Mouse (Mus musculus): ENCODE measurements around the gene Sorcs3.

Sorcs3 gene

DNA sequence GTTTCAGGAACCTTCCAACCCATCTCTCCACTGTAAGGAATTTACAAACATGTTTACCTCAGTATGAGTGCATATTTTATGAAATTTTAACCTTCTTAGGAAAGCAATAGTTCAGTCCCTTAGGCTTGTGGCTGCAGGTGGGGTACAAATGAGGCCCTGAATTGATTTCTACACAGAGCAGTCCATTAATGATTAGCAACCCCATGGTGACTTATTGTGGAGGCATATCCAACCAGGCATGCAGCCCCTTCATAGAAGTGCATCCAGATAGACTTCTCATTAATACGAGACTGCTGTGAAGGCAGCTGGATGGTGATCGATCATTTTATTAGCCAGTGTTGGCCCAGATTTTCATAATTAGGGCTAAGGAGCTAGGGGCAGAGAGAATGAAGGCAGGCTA is 480.5 kb downstream of the Sorcs3 start:
- DNase-seq (ENCODE audit: extremely low read depth, low read depth, low spot score), result no peak

GRCm38 (mm10) chr19:48700111-48700658 is 494.4 kb downstream of the Sorcs3 start:
- no peak for DNase-seq (ENCODE audit: extremely low read depth, low read depth, low spot score)

GRCm38 (mm10) chr19:48703763-48704162 is 497.9 kb downstream of the Sorcs3 start:
- DNase-seq (ENCODE audit: extremely low read depth, low read depth, low spot score), result no peak

DNA sequence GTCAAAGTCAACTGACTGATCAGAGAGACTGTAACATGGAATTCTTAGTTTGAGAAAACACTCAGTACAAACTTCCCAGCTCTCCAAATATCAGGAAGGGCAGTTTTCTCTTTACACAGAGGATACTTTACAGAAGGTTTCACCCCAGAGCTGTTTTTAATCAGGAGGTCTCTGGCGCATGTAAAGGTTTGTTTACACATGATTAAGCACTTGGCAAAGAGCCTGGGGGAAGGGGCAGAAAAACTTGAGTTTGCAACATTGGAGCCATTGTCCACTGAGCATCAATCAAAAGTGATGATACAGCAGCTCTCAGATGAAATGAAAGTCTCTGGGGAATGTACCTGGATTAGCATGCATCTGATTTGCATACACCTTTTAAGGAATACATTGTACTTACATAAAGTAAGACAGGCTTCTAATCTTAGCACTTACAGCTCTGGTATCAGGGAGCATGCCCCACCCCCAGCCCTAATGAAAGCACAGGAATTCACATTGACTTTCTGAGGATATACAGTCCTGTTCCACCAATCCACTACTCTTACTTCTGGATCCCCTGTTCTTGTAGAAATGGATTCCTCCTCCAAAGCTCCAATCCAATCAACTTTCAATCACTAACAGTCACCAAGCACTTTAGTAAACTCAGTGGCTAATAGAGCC is 500.6 kb downstream of the Sorcs3 start:
- DNase-seq (ENCODE audit: extremely low read depth, low read depth, low spot score), result no peak

GRCm38 (mm10) chr19:48706924-48707320 is 501.1 kb downstream of the Sorcs3 start:
- DNase-seq (ENCODE audit: extremely low read depth, low read depth, low spot score), result no peak

GRCm38 (mm10) chr19:48725851-48726419 is 520.1 kb downstream of the Sorcs3 start:
- DNase-seq (ENCODE audit: extremely low read depth, low read depth, low spot score), result no peak

DNA sequence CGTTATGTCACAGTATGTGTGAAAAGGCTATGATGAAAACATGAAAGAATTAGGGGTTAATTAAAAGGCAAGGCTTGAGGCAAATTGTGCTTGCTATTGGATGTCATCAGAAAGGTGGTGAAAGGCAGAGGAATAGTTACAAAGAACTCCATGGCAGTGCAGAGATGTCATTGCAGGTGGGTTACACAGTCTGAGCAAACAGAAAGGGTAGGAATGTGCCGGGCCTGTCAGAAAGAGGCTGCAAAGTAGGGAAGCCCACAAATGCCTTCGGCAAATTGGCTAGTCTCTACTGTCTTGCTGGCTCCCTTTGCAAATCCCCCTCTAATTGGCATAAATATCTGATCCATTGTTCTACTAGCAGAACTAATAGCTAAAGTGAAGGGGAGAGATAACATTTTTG is 521.2 kb downstream of the Sorcs3 start:
- DNase-seq (ENCODE audit: extremely low read depth, low read depth, low spot score), result no peak

- no peak for DNase-seq (ENCODE audit: extremely low read depth, low read depth, low spot score)
Measured at GRCm38 (mm10) chr19:48727601-48728000, 521.8 kb downstream of the Sorcs3 start.

DNA sequence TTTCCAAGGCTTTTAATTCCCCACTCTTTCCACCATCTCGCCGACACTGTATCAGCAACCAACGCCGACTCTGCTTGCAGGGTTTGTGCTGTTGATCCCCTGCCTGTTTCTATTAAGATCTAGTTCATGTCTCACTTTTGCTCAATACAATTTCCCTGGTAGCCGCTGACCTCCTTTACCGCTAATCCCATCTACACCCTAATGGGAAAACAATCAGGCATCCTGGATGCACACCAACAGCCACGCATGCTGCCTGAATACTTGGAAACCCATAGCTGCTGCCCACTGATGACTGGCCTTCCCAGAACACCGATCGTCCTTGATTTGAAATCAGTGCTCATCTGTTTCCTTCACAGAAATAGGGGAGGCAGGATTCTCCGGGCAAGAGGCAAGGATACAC is 525.9 kb downstream of the Sorcs3 start:
- DNase-seq (ENCODE audit: extremely low read depth, low read depth, low spot score), result no peak

GRCm38 (mm10) chr19:48734370-48734769 is 528.5 kb downstream of the Sorcs3 start:
- DNase-seq (ENCODE audit: extremely low read depth, low read depth, low spot score), result no peak

DNA sequence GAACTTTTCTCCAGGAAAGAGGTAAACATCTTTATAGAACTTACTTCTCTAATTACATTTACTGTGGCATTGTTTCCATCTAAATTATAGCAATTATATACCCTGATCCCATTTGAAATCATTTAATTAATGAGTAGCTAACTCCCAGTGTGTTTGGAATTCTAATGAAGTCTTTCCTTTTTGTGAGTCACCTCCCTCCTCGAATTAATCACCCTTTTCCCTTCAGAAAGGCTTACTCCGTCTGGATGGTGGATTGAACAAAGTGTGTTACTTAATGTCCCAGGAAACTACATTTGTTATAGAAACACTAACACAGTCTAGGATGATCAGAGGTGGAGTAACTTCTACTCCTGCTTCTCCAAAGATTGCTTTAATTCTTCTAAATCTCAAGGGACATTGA is 531.7 kb downstream of the Sorcs3 start:
- no peak for DNase-seq (ENCODE audit: extremely low read depth, low read depth, low spot score)

GRCm38 (mm10) chr19:48755156-48755555 is 549.3 kb downstream of the Sorcs3 start:
- no peak for DNase-seq (ENCODE audit: extremely low read depth, low read depth, low spot score)

DNA sequence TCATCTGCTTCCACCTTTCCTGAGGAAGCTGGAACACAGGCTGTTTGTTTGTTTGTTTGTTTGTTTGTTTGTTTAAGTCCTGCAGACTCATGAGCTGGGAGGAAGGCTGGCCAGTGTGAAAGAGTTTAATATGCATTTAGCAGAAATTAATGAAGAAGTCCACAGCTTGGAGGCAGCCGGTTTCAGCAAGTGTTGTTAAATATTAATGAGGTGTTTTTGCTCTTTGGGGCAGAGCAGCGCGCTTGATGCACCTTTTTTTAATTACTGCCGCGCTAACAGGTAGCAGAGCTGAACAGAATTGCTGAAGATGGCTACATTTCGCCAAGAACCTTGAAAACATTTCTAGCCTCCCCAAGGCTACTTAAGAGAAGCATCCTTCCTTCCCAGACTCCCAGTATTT is 551.0 kb downstream of the Sorcs3 start:
- no peak for DNase-seq (ENCODE audit: extremely low read depth, low read depth, low spot score)

DNA sequence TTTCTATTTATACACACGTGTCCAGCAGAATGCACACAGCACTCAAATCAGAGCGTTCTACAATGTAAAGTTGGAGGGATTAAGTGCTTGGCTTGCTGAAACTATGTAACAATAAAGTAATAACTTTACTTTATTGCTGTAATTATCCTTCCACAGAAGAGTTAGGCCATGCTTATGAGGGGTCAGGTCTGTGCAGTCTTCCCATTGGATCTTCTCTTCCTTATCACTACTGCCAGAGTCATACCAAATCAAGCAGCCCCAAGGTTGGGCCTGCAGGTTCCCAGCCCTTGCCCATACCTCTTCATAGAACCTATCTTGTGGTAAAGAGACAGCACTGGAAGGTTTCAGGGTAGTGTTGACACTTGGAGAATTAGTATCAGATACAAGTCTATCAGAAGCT is 560.7 kb downstream of the Sorcs3 start:
- DNase-seq (ENCODE audit: extremely low read depth, low read depth, low spot score), result no peak

- DNase-seq (ENCODE audit: extremely low read depth, low read depth, low spot score), result no peak
Measured at GRCm38 (mm10) chr19:48771565-48771964, 565.7 kb downstream of the Sorcs3 start.

GRCm38 (mm10) chr19:48779095-48779765 is 573.4 kb downstream of the Sorcs3 start:
- DNase-seq (ENCODE audit: extremely low read depth, low read depth, low spot score), result no peak

- DNase-seq (ENCODE audit: extremely low read depth, low read depth, low spot score), result no peak
Measured at GRCm38 (mm10) chr19:48780813-48781212, 575.0 kb downstream of the Sorcs3 start.

DNA sequence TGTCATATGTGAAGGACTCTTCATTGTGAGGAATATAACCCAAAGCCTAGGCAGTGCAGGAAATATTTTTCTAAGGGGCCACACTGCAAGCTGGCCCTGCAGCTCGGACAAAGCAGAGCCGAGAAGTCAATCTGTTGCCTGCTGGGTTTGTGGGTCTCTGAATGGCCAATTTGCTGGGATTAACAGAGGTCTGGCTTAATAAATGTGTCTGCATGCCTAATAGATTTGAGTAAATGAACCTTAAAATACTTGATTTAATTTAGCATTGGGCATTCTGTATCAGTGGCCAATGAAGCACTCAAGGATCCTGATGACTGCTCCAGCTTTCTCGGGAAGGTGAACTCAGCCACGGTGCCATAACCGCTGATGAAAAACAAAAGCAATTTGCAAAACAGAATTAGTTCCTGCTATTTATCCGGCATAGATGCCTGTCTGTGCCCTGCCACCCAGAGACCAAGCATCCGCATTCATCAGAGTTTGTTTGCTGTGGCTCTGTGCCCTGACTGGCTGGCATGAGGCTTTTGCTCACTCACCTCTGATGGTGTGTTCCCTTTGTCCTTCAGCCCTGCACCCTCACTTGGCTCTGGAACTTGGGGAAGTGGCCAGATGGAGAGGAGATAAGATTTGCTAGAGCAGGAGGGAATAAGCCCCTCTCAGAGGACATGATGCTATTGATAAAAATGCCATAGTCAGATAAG is 576.3 kb downstream of the Sorcs3 start:
- no peak for DNase-seq (ENCODE audit: extremely low read depth, low read depth, low spot score)

DNA sequence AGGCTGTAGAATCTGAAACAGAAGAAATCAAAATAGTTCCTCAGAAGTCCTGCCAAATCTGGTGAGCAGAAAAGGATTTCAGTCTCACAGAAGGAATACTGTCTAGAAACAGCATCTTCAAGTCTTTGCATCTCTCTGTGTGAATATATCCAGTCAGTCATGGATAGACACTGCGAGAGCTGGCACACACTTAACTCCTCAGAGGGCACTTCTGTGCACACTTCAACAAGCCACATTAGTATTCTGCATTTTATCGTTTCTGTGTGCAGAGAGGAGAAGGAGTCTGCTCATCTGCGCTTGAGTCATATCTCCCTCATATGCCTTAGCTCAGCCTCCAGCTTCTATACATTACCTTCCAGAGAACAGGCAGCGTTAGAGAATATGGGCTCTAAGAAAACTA is 581.4 kb downstream of the Sorcs3 start:
- DNase-seq (ENCODE audit: extremely low read depth, low read depth, low spot score), result no peak

GRCm38 (mm10) chr19:48804546-48804945 is 598.7 kb downstream of the Sorcs3 start:
- no peak for DNase-seq (ENCODE audit: extremely low read depth, low read depth, low spot score)

GRCm38 (mm10) chr19:48811541-48811940 is 605.7 kb downstream of the Sorcs3 start:
- no peak for DNase-seq (ENCODE audit: extremely low read depth, low read depth, low spot score)

- no peak for DNase-seq (ENCODE audit: extremely low read depth, low read depth, low spot score)
Measured at GRCm38 (mm10) chr19:48813823-48814222, 608.0 kb downstream of the Sorcs3 start.
